Mouse (Mus musculus): ENCODE data around the gene Cebpe. TPM values are rescaled to one million over a fixed set of nuclear protein-coding genes. Genes with fewer than 3 reads are reported as not detected.

Cebpe gene
- 0.69 TPM in 1 of 2 replicates, not detected in the other for polyA plus RNA-seq (2014; fragmentation: Nextera tagmentation; extraction: Ambion mirVana)

DNA sequence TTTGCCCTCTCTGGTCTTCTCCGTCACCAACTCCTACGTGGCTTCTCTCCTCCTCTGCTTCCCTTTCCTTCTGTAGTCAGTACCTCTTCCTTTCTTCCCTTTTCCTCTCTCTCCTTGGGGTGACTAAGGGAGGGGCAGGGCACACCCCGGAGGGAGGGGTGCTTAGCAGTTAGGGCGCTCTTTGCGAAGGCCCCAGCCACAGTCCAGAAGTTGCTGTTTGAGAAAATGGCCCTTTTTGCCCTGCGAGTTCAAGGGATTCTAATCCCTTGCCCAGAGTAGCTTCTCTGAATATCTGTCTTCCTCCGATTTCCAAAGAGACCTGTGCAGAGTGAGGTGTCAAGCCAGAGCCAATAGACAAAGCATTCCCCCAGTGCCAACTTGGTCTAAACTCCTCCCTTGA, at the start of gene Cebpe:
Gene Cebpe, minus strand, starts transcription at position 101 of the 400 bp plus-strand sequence.
- H3K27ac ChIP-seq (ENCODE audit: low read length), result no peak within 1 kb of the TSS
- WGBS, result 90% methylated on average over 7 of the region's 7 CpGs
- no peak within 1 kb of the TSS for H3K4me2 ChIP-seq (replicated peaks; ENCODE audit: low read depth, low read length)
- ATAC-seq (ENCODE audit: insufficient number of reproducible peaks, insufficient read depth, low FRiP score, low read depth), result no peak
- H3K9ac ChIP-seq (replicated peaks; ENCODE audit: low read depth, low read length), result no peak within 1 kb of the TSS
- no peaks in the 10 kb centered on the region for H3K9me3 ChIP-seq (ENCODE audit: control insufficient read depth, low read depth, low read length)
- H3K4me3 ChIP-seq (ENCODE audit: low read depth, low read length), result no peak within 1 kb of the TSS
- no peaks in the 10 kb centered on the region for H3K27me3 ChIP-seq (ENCODE audit: control insufficient read depth, insufficient read depth, low read length)
- no peaks in the 10 kb centered on the region for H3K4me1 ChIP-seq (ENCODE audit: control insufficient read depth, insufficient read depth, low read length)
- H3K36me3 ChIP-seq (ENCODE audit: control insufficient read depth, insufficient read depth, low read length), result no peaks in the 10 kb centered on the region

DNA sequence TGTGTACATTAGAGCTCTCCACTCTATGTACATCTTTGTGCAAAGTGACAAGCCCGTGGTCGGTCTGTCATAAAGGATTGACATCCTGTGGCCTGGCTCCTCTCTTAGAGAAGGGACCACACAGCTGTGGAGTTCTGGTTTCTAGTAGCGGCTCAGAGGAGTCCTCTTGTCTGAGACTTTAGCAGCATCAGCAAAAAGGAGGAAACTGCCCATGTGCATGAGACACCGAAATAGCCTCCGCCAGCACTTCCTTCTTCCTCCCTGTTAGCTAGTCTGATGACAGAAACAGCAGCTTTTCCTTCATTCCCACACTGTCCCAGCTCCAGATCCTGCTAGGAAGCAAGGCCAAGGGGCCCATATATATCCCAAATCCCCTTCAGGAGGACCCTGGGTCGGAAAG, 44.4 kb upstream of the Cebpe start:
- Histone ChIP-seq H3K36me3 (ENCODE audit: control insufficient read depth, insufficient read depth, low read length) (no peaks in the 10 kb centered on the region), H3K4me3 (ENCODE audit: low read depth, low read length) (no peak overlapping the region), H3K27me3 (ENCODE audit: control insufficient read depth, insufficient read depth, low read length) (no peaks in the 10 kb centered on the region), H3K9me3 (ENCODE audit: control insufficient read depth, low read depth, low read length) (no peaks in the 10 kb centered on the region), H3K27ac (ENCODE audit: low read length) (no peak overlapping the region), H3K9ac (replicated peaks; ENCODE audit: low read depth, low read length) (no peak overlapping the region), H3K4me1 (ENCODE audit: control insufficient read depth, insufficient read depth, low read length) (peaks cover 7% of the 10 kb centered on the region; the same call in 1 of the 2 replicates), H3K4me2 (replicated peaks; ENCODE audit: low read depth, low read length) (no peak overlapping the region)
- no peak for ATAC-seq (ENCODE audit: insufficient number of reproducible peaks, insufficient read depth, low FRiP score, low read depth)
- WGBS, result 68% methylated on average over 6 of the region's 6 CpGs

DNA sequence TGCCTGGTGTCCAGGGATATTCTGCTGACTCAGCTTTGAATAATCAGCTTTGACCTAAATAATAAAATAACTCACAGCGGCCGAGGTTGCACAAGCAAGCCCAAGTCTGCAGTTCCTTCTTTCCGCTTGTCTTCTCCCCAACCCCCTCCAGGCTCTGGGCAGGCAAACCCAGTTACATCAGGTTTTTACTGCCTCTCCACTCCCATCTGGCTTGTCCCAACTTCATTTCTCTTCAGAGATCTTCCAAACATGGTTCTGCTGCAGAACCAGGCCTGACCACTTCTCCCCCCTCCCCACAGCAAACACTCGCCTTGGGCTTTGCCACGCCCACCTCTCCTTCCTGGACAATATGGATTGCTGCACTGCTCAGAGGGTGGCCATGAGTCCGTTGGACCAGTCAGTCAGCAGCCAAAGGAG, 42.6 kb upstream of the Cebpe start:
- Histone ChIP-seq H3K27me3 (ENCODE audit: control insufficient read depth, insufficient read depth, low read length) (no peaks in the 10 kb centered on the region), H3K4me2 (replicated peaks; ENCODE audit: low read depth, low read length) (no peak overlapping the region), H3K4me3 (ENCODE audit: low read depth, low read length) (no peak overlapping the region), H3K9ac (replicated peaks; ENCODE audit: low read depth, low read length) (no peak overlapping the region), H3K36me3 (ENCODE audit: control insufficient read depth, insufficient read depth, low read length) (no peaks in the 10 kb centered on the region), H3K9me3 (ENCODE audit: control insufficient read depth, low read depth, low read length) (no peaks in the 10 kb centered on the region), H3K27ac (ENCODE audit: low read length) (peak overlapping the region; percentile 33; the same call in 1 of the 2 replicates), H3K4me1 (ENCODE audit: control insufficient read depth, insufficient read depth, low read length) (peaks cover 7% of the 10 kb centered on the region; the same call in 1 of the 2 replicates)
- ATAC-seq (ENCODE audit: insufficient number of reproducible peaks, insufficient read depth, low FRiP score, low read depth), result peak; percentile 67; the same call in 1 of the 2 replicates
- WGBS, result 15% methylated on average over 6 of the region's 6 CpGs

DNA sequence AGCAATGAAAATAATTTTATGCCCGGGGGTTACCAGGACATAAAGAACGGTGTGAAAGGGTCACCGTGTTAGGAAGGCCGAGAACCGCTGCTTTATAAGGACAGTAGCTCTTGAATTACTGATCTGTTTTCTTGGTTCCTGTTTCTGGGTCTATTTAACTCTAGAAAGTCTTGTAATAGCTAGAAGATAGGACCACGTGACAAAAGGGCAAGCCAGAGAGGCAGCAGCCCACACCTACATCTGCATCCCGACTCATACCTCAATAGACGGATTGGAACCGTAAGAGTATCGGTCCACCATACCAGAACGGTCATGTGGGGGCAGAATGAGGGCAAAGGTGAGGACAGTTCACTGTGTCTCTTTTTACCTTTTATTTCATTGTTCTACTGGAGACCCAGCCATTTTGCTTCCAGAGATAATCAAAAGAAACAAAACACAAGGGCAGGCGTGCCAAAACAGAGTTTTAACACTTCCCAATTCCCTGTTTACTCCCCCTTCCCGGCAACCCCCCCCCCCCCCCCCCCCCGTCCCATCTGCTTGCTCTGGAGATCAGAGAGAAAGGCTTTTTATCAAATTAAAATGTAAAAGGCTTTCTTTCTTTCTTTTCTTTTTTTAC, 42.1 kb upstream of the Cebpe start:
- H3K4me1 ChIP-seq (ENCODE audit: control insufficient read depth, insufficient read depth, low read length), result peaks cover 7% of the 10 kb centered on the region; the same call in 1 of the 2 replicates
- H3K4me2 ChIP-seq (replicated peaks; ENCODE audit: low read depth, low read length), result no peak overlapping the region
- H3K36me3 ChIP-seq (ENCODE audit: control insufficient read depth, insufficient read depth, low read length), result no peaks in the 10 kb centered on the region
- no peak for ATAC-seq (ENCODE audit: insufficient number of reproducible peaks, insufficient read depth, low FRiP score, low read depth)
- H3K4me3 ChIP-seq (ENCODE audit: low read depth, low read length), result no peak overlapping the region
- WGBS, result 67% methylated on average over 14 of the region's 14 CpGs
- no peaks in the 10 kb centered on the region for H3K9me3 ChIP-seq (ENCODE audit: control insufficient read depth, low read depth, low read length)
- no peak overlapping the region for H3K9ac ChIP-seq (replicated peaks; ENCODE audit: low read depth, low read length)
- no peaks in the 10 kb centered on the region for H3K27me3 ChIP-seq (ENCODE audit: control insufficient read depth, insufficient read depth, low read length)
- H3K27ac ChIP-seq (ENCODE audit: low read length), result no peak overlapping the region

DNA sequence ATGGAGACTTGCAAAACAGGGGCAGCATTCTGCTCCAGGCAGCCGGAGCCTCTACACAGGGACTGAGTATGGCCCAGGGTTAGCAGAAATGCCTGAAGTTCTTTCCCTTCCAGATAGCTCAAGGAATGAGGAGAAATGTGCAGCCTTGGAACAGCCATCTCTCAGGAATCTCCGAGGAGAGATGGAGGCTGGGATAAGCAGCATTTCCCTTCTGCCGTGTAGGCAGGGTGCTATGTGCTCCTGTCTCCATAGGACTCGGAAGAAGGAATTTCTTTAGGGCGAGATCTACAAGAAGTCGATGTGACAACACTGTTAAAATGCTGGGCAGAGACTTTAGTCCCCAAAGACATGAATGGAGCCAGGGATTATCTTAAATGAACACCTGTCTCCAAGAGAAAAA, 41.0 kb upstream of the Cebpe start:
- no peak for ATAC-seq (ENCODE audit: insufficient number of reproducible peaks, insufficient read depth, low FRiP score, low read depth)
- no peak overlapping the region for H3K4me3 ChIP-seq (ENCODE audit: low read depth, low read length)
- no peak overlapping the region for H3K9ac ChIP-seq (replicated peaks; ENCODE audit: low read depth, low read length)
- H3K4me1 ChIP-seq (ENCODE audit: control insufficient read depth, insufficient read depth, low read length), result peaks cover 7% of the 10 kb centered on the region; the same call in 1 of the 2 replicates
- no peaks in the 10 kb centered on the region for H3K9me3 ChIP-seq (ENCODE audit: control insufficient read depth, low read depth, low read length)
- H3K36me3 ChIP-seq (ENCODE audit: control insufficient read depth, insufficient read depth, low read length), result no peaks in the 10 kb centered on the region
- no peaks in the 10 kb centered on the region for H3K27me3 ChIP-seq (ENCODE audit: control insufficient read depth, insufficient read depth, low read length)
- 74% methylated on average over 6 of the region's 6 CpGs for WGBS
- H3K27ac ChIP-seq (ENCODE audit: low read length), result no peak overlapping the region
- H3K4me2 ChIP-seq (replicated peaks; ENCODE audit: low read depth, low read length), result no peak overlapping the region

DNA sequence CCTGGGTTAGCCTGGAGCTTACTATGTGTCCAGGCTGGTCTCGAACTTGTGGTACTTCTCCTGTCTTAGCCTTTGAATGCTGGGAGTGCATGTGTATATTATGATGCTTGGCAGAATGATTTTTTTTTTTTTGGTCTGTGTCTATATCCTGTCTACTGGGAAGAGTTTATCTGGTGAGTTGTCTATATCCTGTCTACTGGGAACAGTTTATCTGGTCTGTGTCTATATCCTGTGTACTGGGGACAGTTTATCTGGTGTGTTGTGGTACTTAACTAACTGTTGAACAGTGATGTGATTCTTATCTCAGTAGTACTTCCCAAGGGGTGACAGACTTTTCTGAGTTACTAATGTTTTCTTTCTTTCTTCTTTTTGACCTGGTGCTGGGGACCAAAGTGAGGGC, 39.8 kb upstream of the Cebpe start:
- H3K36me3 ChIP-seq (ENCODE audit: control insufficient read depth, insufficient read depth, low read length), result no peaks in the 10 kb centered on the region
- H3K9me3 ChIP-seq (ENCODE audit: control insufficient read depth, low read depth, low read length), result no peaks in the 10 kb centered on the region
- H3K4me1 ChIP-seq (ENCODE audit: control insufficient read depth, insufficient read depth, low read length), result peaks cover 7% of the 10 kb centered on the region; the same call in 1 of the 2 replicates
- H3K27ac ChIP-seq (ENCODE audit: low read length), result no peak overlapping the region
- no peak for ATAC-seq (ENCODE audit: insufficient number of reproducible peaks, insufficient read depth, low FRiP score, low read depth)
- H3K27me3 ChIP-seq (ENCODE audit: control insufficient read depth, insufficient read depth, low read length), result no peaks in the 10 kb centered on the region
- no peak overlapping the region for H3K9ac ChIP-seq (replicated peaks; ENCODE audit: low read depth, low read length)
- no peak overlapping the region for H3K4me2 ChIP-seq (replicated peaks; ENCODE audit: low read depth, low read length)
- WGBS, result 79% methylated on average over 1 of the region's 1 CpGs
- no peak overlapping the region for H3K4me3 ChIP-seq (ENCODE audit: low read depth, low read length)

DNA sequence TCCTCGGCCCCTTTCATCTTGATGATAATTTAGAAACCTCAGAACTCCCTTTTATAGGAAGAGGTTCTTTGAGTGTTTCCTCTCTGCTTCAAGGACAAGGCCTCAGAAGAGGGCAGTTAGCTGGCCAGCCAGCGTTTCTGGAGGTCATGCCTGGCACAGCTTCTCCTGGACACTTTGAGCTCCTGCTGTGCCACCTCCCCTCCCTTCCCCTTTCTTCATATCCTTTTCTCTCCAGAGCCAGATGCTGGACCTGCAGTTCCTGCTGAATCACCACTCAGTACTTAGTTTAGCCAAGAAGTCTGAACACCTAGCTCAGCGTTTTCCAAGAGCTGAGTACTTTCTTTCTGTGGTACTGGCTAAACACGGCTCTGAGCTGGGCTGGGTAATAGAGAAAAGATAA, 37.3 kb upstream of the Cebpe start:
- H3K27ac ChIP-seq (ENCODE audit: low read length), result no peak overlapping the region
- no peak for ATAC-seq (ENCODE audit: insufficient number of reproducible peaks, insufficient read depth, low FRiP score, low read depth)
- WGBS, result 81% methylated on average over 4 of the region's 4 CpGs
- no peaks in the 10 kb centered on the region for H3K9me3 ChIP-seq (ENCODE audit: control insufficient read depth, low read depth, low read length)
- H3K4me3 ChIP-seq (ENCODE audit: low read depth, low read length), result no peak overlapping the region
- peaks cover 2% of the 10 kb centered on the region; the same call in 1 of the 2 replicates for H3K4me1 ChIP-seq (ENCODE audit: control insufficient read depth, insufficient read depth, low read length)
- H3K9ac ChIP-seq (replicated peaks; ENCODE audit: low read depth, low read length), result no peak overlapping the region
- H3K36me3 ChIP-seq (ENCODE audit: control insufficient read depth, insufficient read depth, low read length), result no peaks in the 10 kb centered on the region
- no peaks in the 10 kb centered on the region for H3K27me3 ChIP-seq (ENCODE audit: control insufficient read depth, insufficient read depth, low read length)
- H3K4me2 ChIP-seq (replicated peaks; ENCODE audit: low read depth, low read length), result no peak overlapping the region

DNA sequence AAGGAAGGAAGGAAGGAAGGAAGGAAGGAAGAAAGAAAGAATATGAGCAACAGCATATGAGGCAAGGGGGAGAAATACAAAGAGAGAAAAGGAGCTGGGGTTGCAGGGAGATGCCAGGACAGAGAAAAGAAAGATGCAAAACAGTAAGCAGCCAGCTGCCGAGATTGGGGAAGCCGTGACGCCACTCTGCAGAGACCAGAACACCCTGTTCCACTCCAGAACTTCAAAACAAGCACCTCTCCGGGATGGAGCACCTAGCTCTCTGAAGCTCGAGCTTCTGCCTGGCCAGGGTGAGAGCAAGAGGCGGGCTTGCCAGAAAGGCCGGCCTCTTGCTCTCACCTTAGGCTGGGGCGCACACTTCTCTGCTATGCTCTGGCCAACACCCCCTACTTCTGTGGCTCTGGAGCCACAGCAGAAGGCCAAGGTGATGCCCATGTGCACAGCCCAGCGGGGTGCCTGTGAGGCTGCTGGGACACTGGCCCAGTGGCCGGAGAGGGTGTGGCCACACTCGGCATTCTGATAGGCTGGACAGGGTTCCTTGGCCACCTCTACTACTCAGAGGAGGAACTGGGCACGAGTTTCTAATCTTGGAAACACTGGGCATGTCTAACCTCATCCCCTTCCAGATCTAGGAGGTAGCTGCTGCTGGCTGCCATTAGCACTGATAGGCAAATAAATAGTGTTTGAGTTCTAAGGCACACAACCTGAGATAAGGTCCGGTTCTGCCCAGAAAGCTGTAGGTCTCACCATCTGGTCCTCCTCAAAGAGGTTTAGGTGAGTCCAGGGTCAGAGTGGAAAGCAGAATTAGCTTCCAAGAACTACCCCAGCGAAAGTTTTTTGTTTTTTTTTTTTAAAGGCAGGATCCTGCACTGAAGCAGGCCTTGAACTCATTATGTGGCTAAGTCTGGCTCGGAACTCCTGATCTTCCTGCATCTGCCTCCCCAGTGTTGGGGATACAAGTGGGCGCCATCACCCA, 36.3 kb upstream of the Cebpe start:
- 76% methylated on average over 16 of the region's 16 CpGs for WGBS
- no peak overlapping the region for H3K4me2 ChIP-seq (replicated peaks; ENCODE audit: low read depth, low read length)
- no peak overlapping the region for H3K4me3 ChIP-seq (ENCODE audit: low read depth, low read length)
- H3K9ac ChIP-seq (replicated peaks; ENCODE audit: low read depth, low read length), result no peak overlapping the region
- no peak overlapping the region for H3K27ac ChIP-seq (ENCODE audit: low read length)
- no peaks in the 10 kb centered on the region for H3K36me3 ChIP-seq (ENCODE audit: control insufficient read depth, insufficient read depth, low read length)
- H3K9me3 ChIP-seq (ENCODE audit: control insufficient read depth, low read depth, low read length), result no peaks in the 10 kb centered on the region
- no peak for ATAC-seq (ENCODE audit: insufficient number of reproducible peaks, insufficient read depth, low FRiP score, low read depth)
- H3K4me1 ChIP-seq (ENCODE audit: control insufficient read depth, insufficient read depth, low read length), result no peaks in the 10 kb centered on the region
- H3K27me3 ChIP-seq (ENCODE audit: control insufficient read depth, insufficient read depth, low read length), result no peaks in the 10 kb centered on the region

Data from stomach, embryonic 14.5 days (tissue).